Mouse (Mus musculus) adrenal gland, postnatal 14 days (tissue): ENCODE data around the gene Ube2o. TPM values are rescaled to one million over a fixed set of nuclear protein-coding genes. Genes with fewer than 3 reads are reported as not detected.

Experiments used
- DNase-seq: peaks from one replicate; pipeline ENCODE4 v3.0.0; 2021; ENCODE audit warnings: mixed read lengths
- long read RNA-seq, 2 experiments: library from polyadenylated mRNA; stranded (forward); transcript quantifications; one replicate each; pipeline ENCODE4 v2.0.0; 2021
- total RNA-seq: library from RNA; stranded (reverse); gene quantifications from 2 replicates; pipeline ENCODE4 v1.2.3, GENCODE M21; 2021

Gene Ube2o
- 32.0 and 38.5 TPM in 2 replicates for total RNA-seq
- long read RNA-seq, experiment 1, full-length matches to known transcripts: 12 of 39 reads
- long read RNA-seq, experiment 1, partial matches to known transcripts: 16 of 39 reads
- long read RNA-seq, experiment 1, other reads (novel, unspliced or antisense): 11 of 39 reads
- long read RNA-seq, experiment 2, full-length matches to known transcripts: 9 of 25 reads
- long read RNA-seq, experiment 2, partial matches to known transcripts: 11 of 25 reads
- long read RNA-seq, experiment 2, other reads (novel, unspliced or antisense): 5 of 25 reads

- peak; percentile 93 for DNase-seq
These were observed at the start of gene Ube2o for GRCm38 (mm10) chr11:116581376-116581814. Gene Ube2o, minus strand, starts transcription at chr11:116581447.

GRCm38 (mm10) chr11:116630171-116630965, 49.1 kb upstream of the Ube2o start:
- DNase-seq: no peak

DNA sequence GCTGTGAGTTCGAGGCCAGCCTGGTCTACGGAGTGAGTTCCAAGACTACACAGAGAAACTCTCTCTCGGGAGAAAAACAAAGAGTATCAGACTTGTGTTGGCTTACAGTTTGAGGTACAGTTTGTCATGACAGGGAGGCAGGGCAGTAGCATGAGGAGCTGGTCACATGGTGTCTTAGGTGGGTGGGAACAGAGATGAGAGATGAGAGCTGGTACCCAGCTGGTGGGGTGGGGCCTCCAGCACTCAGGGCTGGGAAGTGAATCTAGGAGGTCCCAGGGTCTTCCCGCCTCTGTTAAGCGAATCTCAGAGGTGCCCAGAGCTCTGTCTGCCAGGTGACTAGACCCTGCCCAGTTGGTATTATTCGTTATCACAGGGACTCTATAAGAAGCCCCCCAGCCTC, 48.2 kb upstream of the Ube2o start:
- no peak for DNase-seq

- peak; percentile 92 for DNase-seq
These were observed 47.5 kb upstream of the Ube2o start for GRCm38 (mm10) chr11:116628712-116629111.

DNA sequence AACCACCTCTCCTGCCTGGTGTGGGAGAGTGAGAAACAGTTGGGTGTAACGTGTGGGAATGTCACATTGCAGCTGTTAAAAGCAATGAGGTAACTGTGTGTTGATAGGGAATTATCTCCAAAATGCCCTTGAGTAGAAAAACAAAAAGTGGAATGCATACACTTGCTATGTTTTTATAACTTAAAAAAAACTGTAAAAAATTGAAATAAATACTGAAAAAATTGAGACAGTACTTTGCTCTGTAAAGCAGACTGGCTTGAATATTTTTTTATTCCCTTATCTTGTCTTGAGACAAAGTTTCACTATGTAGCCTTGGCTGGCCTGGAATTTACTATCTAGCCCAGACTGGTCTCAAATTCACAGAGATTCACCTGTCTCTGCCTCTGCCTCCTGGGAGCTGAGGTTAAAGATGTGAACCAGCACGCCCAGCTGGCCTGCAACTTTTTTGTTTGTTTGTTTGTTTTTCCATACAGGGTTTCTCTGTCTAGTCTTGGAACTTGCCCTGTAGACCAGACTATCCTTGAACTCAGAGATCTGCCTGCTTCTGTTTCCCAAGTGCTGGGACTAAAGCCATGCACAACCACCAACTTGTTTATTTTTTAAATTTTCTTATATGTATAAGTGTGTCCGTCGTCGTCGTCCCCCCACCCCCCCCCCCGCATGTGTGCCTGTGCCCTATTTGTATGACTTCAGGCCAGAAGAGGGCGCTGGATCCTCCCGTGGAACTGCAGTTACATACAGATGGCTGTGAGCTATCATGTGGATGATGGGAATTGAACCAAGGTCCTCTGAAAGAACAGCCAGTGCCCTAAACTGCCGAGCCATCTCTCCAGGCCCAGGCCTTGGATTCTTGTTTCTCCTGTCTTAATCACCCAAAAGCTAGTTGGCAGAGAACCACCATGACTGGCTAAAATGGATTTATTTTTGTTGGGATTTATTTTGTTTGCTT, 46.1 kb upstream of the Ube2o start:
- DNase-seq: peak; percentile 63

GRCm38 (mm10) chr11:116626299-116627071, 45.2 kb upstream of the Ube2o start, which contains the start of gene Rhbdf2:
Gene Rhbdf2, minus strand, starts transcription at chr11:116627019.
- no peak for DNase-seq

DNA sequence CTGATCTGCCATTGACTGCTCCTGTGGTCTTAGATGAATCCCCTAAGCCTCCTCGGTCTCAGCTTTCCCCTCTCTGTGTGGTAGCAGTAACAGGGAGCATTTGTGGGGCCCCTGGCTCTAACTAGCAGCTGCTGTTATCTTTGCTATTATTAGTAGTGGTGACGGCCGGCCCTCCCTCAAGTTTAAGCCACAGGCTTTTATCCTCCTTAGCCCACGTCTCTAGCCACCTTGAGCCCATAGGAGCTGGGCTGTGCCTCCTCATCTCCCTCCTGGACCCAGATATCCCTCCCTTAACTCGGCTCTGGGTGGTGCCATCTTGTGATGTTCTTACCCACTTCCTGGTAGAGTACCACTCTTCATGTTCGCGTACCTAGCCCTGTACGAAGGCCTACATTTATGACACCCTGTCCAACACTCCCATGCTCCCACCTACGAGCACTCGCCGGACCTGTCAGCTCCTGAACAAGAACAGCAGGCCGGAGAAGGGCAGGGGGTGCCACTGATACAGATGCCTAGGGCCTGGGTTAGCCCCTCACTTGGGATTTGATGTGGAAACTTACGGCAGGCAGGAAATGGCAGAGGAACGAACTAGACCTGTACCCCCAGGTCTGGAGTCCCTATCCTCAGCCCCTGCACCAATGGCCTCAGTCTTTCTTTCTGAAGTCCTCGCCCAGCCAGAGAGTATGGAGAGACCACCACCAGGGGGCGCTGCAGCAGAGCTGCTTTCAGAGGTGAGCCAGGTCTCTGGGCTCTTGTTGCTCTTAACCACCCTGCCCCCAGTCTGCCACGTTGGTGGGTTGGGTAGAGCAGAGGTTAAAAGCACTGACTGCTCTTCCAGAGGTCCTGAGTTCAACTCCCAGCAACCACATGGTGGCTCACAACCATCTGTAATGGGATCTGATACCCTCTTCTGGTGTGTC, 44.1 kb upstream of the Ube2o start:
- peak; percentile 75 for DNase-seq

DNA sequence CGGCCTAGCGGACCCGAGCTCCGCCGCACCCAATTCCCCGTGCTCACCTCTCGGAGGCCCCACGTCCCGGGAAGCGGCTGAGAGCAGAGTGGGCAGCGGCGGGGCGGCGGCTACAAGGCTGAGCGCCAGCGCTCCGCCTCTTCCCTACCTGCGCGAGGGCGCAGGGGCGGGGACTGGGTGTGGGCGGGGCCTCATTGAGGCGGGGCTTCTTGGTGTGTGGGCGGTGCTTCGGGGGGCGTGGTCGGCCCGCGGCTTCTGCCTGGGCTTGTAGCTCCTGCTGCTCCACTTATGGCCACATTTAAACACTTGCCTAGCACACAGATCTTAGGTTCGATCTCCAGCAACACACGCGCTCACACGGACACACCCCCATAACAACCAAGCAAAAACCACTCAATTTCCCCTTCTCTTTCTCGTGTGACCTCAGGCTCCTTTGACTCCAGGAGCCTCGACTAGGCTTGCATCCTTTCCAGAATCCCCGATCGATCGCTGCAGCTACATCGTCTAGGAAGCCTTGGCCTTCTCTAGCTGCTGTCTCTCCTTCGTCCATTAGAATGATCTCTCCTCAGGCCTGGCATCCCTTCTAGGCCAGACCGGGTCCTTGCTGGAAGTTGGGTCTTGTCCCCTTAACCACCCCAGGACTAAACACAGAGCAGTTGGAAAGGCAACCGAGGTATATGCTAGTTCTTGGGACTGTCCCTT, 43.0 kb upstream of the Ube2o start:
- DNase-seq: peak; percentile 93

DNA sequence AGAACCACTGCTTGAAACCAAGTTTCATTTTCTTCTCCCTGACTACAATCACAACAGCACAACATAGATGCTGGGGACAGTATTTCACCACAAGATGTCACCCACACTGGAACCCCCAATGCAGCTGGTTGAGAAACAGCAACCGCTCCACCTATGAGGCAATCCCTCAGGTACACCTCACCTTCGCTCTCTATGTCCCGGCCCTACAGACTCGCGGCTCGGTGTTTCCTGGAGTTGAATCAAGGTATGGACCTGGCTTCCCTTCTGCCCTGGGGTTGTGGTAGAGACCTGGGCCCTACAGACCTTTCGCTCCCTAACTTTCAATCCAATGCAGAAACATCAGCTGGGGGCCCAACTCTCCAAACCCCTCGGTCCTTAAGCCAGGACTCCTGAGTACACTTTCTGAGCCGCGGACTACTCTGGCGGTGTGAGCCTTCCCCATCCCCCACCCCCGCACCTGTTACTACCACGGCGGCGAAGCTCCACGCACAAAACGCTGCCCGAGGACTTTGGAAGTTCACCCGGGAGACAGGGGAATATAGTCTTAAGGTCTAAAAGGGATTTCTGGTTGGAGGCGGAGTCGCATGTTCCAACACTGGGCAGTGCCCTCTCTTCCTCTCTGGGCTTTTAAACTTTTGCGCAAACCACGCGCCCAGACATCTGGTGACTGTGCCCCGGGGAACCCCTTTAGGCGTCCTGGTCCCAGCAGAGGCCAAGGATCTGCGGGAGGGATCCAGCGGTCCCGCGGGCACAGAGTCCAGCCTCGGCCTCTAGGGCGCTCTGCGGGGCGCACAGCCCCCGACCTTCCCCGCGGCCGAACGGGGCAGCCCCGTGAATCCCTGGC, 42.3 kb upstream of the Ube2o start:
- peak; percentile 52 for DNase-seq

GRCm38 (mm10) chr11:116621258-116621704, 40.0 kb upstream of the Ube2o start:
- peak; percentile 96 for DNase-seq

DNA sequence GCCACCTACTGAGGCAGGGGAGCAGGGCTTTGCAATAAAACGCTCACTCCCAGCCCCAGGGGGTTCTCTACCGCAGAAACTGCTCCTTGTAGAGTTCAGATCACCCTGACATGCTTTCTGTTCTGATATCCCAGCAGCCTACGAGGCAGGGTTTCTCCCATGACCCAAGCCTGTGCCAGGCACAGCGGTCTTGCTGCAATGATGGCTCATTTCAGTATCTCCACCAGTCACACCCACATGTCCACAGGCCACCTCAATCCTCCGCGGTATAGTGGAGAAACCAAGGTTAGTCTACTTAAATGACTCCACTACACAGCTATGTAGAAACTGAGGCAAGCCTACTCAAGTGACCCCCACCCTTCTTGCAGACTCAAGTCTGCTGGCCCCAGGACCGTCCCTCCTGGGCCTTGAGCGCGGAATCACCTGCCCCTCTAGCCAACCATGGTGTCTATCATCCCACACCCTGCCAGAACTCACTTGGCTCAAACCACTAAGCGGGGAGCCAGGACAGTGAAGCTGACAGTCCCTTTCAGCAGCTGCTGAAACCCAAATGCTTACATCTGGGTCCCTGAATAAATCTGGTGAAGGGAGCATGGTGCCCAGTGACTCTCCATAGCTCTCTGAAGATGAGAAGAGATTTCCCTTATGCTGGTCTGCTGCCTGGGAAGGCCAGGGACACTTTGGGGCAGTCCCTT, 39.5 kb upstream of the Ube2o start:
- DNase-seq: no peak

DNA sequence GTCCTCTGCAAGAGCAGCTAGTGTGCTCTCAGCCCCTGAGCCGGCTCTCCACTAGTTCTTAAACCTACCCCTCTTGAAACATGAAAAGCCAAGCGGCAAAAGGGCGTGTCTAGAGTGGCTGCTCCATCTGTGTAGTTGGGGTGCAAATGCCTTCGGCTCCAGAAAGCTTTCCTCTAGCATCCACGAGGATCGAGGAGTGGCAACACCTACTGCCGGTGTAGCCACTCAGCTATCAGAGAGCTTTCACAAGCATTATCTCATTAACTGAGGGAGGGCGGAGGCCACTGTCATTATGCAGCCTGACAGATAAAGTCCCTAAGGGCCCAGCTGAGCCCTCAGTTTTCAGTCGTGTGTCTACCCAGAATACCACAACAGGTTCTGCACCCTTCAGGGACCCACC, 38.8 kb upstream of the Ube2o start:
- no peak for DNase-seq

DNA sequence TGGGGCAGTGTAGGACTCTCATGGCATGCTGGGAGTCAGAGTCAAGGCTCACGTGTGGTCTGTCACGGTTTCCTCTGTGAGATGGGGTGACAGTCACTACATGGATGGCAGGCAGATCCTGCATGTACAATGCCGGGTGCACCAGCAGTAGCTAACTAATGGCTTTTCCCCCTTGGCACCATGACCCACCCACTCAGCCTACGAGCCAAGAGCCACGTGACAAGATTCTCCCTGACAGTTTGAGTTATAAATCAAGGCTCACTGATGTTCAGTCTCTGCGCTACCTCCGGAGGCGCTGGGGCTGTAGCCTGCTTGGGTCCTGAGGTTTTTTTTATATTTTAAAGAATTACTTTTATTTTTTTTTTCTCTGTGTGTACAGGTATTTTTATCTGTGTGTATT, 38.3 kb upstream of the Ube2o start:
- no peak for DNase-seq

GRCm38 (mm10) chr11:116619156-116619555, 37.9 kb upstream of the Ube2o start:
- no peak for DNase-seq

DNA sequence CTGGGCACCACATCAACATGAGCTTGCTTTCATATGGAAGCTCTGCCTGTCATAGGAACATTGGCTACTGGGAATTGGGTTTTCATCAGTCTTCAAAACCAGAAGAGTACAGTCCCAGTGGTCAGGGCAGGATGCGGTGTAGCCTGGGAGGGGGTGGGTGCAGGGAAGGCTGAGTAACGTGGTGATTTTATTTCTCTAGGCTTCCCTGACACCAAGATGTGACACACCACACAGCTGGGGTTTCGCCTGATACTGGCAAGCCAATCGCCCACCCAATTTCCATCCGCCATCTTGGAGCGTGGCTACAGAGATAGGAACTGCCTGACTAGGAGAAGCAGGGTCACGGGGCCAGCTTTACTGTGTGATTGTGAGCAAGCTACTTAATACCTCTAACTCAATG, 37.4 kb upstream of the Ube2o start:
- no peak for DNase-seq

DNA sequence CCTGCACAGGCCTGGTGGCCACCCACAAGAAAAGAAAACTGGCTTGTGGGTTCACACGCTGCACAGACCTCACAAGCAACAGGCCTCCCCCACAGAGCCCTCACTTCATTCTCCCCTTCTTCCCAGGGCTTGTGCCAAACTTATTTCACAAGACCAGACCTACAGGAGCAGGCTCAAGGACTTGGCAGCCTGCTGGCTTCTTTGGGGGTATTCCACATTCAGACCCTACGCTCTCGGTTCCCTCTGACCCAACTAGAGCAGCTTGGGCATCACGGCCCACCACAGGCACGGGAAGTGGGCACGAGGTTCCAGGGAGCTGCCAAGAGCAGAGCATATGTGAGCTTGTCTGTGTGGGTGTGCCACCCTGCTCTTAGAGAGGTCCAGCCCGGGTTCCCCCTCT, 36.4 kb upstream of the Ube2o start:
- DNase-seq: peak; percentile 56

GRCm38 (mm10) chr11:116616438-116617118, 35.3 kb upstream of the Ube2o start:
- DNase-seq: no peak
